Mouse (Mus musculus): ENCODE measurements around the gene Eif1.

DNA sequence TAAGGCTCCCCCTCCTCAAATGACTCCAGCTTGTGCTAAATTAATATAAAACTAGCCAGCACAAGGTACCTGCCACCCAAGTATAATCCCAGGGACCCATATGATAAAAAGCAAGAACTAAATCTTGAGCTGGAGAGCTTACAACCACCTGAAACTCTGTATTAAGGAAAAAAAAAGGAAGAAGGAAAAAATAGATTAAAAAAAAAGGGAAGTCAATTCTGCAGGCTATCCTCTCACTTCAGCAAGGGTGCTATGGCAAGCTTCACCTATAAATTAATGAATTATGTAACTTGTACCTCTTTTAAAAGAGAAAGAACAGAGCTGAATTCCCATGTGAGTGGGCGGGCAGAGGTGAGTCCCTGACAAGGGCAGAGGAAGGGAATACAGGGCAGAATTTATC lies 8.0 kb upstream of the Eif1 start:
- TF ChIP-seq POLR2A (IDR thresholded peaks at IDR 0.05; ENCODE audit: low read depth, low read length) (no peak), CTCF (IDR thresholded peaks at IDR 0.05; ENCODE audit: extremely low read depth, insufficient read depth, insufficient read length, insufficient replicate concordance) (no peak)
